Mouse (Mus musculus) brain, embryonic 18.5 days (tissue): Measurements from ENCODE around the gene Ccdc61.
A peak's percentile ranks its signal among the peaks of the same experiment; 100 is the strongest.

Experiments
- DNase-seq: peaks from one replicate; pipeline ENCODE4 v3.0.0-alpha.2; 2012; ENCODE audit warnings: low read depth, low spot score

Gene Ccdc61

GRCm38 (mm10) chr7:18910241-18910831 is at the start of gene Ccdc61:
Gene Ccdc61 (minus strand): TSS chr7:18910415.
- DNase-seq = peak; percentile 99

GRCm38 (mm10) chr7:18959446-18959845 is 49.2 kb upstream of the Ccdc61 start:
- DNase-seq = no peak

GRCm38 (mm10) chr7:18958384-18958766 is 48.2 kb upstream of the Ccdc61 start:
- no peak for DNase-seq

DNA sequence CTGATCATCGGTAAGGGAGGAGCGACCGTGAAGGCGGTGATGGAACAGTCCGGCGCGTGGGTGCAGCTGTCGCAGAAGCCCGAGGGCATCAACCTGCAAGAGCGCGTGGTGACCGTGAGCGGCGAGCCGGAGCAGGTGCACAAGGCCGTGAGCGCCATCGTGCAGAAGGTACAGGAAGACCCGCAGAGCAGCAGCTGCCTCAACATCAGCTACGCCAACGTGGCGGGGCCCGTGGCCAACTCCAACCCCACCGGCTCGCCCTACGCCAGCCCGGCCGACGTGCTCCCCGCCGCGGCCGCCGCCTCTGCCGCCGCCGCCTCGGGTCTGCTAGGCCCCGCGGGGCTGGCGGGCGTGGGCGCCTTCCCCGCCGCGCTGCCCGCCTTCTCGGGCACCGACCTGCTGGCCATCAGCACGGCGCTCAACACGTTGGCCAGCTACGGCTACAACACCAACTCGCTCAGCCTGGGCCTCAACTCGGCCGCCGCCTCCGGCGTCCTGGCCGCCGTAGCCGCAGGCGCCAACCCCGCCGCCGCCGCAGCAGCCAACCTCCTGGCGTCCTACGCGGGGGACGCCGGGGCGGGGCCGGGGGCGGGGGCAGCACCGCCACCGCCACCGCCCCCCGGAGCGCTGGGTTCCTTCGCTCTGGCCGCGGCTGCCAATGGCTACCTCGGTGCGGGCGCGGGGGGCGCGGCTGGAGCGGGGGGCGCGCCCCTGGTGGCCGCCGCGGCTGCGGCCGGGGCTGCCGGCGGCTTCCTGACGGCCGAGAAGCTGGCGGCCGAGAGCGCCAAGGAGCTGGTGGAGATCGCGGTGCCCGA is 47.6 kb upstream of the Ccdc61 start:
- DNase-seq = no peak

DNA sequence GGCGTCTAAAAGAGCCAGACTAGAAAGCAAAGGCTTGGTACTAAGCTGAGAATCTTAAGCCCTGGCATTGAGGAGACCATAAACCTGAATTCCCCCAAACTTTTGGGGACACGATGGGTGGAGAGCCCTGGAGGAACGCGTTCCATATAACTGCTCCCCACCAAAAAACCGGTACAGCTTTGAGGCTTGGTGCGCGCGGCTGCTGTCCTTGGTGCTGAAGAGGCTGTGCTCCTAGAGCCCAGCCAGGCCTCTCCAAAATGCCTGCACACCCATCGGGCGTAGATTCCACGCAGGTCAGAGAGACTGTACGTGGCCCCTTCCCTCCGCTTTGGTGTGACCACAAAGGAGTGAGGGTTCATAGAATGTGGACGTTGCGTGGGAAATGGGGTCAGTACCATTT is 41.2 kb upstream of the Ccdc61 start:
- no peak for DNase-seq

DNA sequence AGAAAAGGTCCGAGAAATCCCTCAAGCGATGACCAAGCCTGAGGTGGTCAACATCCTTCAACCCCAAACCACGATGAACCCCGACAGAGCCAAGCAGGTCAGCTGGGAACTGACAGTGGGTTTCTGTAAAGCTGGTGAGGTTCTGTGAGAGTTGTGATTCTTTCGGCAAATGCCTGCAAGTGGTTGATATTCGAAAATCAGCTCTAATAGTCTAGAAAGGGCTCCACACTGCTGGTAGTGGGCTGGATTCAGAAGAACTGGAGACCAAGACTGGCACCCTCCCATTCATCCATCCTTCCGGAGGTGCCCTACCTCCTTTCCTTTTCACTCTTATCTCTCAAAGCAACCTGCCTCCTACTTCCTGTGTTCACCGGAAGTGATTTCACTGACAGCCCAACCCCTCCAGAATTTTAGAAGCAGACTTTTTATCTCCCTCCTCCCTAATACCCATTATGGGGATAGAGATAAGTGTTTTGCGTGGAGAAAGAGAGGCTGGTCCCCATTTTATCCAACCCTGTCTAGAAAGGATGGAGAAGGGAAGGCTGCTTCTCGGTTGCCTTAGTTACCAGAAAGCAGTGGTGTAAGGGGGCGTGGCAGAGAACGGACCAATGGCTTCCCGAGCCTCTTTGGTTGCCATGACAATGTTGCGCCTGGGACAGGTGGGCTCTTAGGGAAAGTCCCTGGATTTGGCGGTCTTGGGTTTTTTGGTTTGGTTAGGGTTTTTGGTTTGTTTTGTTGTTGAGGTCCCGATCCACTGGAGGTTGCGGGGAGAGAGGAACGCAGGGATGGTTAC is 40.5 kb upstream of the Ccdc61 start:
- DNase-seq = no peak

DNA sequence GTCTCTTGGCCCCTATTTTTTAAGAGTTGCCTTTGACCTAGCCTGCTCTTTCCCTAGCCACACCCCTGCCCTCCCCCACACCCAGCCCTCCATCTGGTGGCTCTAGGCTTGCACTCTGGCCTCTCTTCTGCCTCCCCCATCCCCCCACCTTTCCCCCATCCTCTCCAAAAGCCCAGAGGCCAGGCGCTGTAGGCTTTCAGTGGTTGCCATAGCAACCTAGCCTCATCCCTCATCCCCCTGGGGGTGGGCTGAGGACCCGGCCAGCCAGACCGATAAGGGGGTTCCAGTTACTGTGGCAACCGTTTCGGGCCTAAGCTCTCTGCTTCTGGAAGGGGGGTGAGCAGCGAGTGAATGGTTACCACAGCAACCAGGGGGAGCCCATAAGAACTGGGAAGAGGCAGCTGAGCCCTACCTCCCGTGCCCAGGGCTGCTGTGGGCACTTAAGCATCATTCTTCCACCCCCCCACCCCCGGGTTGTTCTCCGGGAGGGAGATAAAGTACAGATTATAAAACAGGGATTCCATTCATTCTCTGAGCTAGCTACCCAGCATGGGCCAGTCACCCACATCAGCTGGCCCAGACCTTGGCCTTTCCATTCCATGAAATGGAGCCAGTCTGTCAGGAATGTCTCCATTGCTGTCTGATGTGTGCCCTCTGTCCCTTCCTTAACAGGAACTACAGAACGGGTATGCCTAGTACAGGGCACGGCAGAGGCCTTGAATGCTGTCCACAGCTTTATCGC is 39.7 kb upstream of the Ccdc61 start:
- peak; percentile 72 for DNase-seq

- no peak for DNase-seq
Measured at GRCm38 (mm10) chr7:18948151-18948550, 37.9 kb upstream of the Ccdc61 start.

DNA sequence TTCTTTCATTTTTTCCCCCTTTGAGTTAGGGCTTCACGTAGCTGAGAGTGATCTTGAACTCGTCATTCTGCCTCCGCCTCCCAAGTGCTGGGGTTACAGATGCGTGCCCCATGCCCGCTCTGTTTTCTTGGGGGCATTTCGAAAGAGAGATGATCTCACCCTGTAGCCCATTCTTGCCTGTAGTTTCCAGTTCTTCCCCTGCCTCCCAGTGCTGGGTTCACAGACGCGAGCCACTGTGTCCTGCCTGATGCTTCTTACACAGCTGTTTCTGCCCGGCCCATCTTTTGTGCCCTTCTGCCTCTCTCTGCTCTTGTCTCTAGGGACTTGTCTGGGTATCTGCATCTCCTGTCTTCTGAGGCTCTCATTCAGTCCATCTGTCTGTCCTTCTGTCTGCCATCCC is 32.6 kb upstream of the Ccdc61 start:
- no peak for DNase-seq

DNA sequence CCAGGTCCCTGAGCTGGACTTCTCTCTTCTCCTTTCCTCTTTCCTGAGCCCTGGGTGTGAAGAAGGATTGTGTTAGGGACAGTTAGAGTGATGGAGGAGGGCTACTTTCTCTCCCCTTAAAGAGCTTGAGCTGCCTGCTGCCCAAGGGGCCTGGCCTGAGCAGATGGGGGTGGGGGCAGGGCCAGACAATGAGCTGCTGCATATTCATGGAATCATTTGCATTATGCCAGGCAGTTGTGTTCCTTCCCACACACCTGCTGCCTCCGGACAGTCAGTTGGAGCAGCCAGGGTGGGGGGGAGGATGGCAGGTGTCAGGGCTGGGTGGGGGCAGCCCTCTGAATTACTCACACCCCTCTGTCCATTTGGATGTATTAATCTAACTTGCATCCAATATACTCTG is 32.2 kb upstream of the Ccdc61 start:
- DNase-seq = no peak

DNA sequence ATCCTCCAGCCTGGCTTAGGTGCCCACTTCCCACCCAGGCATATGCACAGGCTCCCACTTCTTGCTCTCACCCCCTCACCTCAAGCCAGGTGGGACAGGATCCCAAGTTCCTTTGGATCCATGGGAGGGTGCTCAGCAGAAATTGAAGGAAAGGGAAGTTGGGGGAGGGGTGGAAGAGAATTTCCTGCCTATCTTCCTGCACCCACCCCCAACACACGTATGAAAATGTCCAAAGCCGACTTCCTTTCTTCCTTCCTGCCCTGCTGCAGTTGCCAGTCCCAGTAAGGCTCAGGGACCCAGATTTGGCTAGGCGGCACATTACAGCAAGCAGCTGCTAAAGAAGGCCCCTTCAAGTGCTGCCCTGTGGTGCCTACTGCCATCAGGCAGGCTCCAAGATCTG is 17.5 kb upstream of the Ccdc61 start:
- DNase-seq = no peak

DNA sequence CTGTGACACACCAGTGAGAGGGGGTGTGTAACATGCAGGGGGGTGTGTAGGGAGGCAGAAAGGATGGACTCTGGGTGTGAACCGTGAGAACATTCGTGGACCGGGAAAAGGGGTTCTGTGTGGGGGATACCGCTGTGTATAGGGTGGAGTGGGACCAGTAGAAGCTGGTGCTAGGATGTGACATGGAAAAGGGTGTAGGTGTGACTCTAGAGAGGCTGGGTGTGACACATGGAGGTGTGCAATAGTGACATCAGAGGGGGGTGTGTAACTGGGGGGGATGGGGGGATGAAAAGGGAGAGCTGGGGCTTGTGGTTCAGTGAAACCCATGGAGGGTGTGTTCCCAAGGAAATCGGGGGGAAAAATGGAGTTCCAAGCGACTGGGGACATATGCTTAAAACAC is 16.7 kb upstream of the Ccdc61 start:
- no peak for DNase-seq

DNA sequence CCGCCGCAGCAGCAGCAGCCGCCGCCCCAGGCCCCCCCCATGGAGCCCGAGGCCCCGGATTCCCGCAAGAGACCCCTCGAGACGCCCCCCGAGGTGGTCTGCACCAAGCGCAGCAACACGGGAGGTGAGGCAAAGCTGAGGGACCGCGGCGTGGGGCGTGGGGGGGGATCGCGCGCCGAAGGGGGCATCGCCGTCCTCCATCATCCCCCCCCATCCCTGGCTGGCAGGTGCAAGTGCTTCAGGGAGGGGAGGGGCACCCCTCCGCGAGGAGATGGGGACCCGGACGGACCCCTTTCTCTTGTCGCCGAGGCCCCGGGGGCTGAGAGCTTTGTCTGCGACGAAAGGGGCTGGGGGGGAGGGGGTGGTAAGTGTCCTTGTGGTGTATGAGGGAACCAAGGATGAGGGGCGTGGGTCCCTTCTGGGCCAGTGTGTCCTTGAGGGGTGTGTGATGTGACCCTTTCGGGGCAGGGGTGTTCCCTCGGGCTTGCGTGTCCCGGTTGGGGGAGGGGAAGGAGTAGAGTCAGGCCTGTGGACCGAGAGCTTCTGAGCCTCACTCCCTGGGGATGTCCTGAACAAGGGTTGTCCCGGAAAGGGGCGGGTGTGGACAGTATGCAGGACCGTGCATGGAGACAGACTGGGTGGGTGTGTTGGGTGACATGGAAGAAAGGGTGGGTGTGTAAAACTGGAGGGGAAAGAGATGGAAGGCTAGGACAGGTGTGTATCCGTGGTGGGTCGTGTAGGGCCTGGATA is 16.0 kb upstream of the Ccdc61 start:
- no peak for DNase-seq

- peak; percentile 92 for DNase-seq
Measured at GRCm38 (mm10) chr7:18925162-18925938, 15.1 kb upstream of the Ccdc61 start, which contains the start of gene Nova2. Gene Nova2 (plus strand): TSS chr7:18925888.

GRCm38 (mm10) chr7:18924321-18924720 is 14.1 kb upstream of the Ccdc61 start:
- DNase-seq = no peak

- DNase-seq = no peak
Measured at GRCm38 (mm10) chr7:18923711-18924191, 13.5 kb upstream of the Ccdc61 start.

DNA sequence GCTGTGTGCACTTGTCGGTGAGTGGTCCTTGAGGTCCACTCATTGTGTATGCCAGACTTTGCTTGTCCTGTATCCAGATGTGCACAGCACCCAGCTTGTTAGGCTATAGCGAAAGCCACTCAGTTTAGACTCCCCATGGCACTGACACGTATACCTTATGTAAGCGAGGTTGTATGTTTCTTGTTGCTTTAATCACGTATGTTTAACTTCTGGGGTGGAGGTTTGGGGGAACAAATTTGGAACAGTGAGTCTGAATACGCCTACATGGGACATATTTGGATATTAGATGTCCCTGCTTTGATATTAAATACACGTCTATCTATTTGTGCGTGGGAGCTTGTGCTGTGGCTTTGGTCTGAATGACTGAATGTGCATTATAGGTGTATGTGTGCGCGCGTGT is 13.1 kb upstream of the Ccdc61 start:
- no peak for DNase-seq

GRCm38 (mm10) chr7:18922807-18923206 is 12.6 kb upstream of the Ccdc61 start:
- DNase-seq = peak; percentile 74

DNA sequence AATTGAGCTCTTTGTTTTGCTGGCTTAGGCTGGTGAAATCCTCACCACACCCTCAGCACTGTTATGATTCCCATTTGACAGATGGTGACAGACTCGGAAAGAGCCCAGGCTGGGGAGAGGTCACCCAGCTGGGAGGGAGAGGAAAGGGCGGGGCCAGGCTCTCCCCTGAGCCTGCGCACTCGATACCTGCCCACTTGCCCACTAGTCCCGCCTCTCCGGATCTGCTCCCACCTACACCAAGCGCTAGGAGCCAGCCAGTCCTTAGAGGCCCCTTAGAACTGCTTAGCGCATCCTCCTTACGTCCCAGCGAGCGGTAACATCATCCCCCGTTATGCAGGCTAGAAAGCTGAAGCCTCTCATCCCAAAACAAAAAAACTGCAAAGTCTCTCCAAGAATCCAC is 10.9 kb upstream of the Ccdc61 start:
- DNase-seq = no peak

DNA sequence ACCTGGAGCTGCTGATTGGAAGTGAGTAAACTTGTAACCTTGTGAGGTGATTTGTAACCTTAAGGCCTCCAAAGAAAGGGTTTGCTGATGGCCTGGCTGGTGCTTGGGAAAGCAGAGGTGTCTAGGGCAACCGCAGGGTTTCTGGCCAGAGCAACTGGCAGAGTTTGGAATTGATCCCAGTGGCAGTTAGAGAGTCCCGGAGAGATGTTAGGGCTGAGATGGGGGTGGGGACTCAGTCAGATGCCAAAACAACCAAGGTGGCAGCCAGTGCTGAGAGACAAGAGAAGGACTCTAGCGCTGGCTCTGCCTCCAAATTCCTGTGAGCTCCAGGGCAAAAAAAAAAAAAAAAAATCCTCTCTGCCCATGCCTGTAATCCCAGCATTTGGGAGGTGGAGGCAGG is 7.7 kb upstream of the Ccdc61 start:
- DNase-seq = no peak
